Mouse (Mus musculus) hindbrain, embryonic 10.5 days (tissue): ENCODE data around the gene Tprg. TPM values are rescaled to one million over a fixed set of nuclear protein-coding genes. Genes with fewer than 3 reads are reported as not detected.

Experiments
- DNase-seq: peaks from one replicate; pipeline ENCODE4 v3.0.0-alpha.2; 2017; ENCODE audit warnings: low spot score
- H3K27ac ChIP-seq: fragments of 300-500 bp; sonication (generic); 2 replicates; pipeline ENCODE4 v1.5.1; 2016; ENCODE audit warnings: mild to moderate bottlenecking, moderate library complexity
- H3K27me3 ChIP-seq: fragments of 300-500 bp; sonication (generic); 2 replicates; pipeline ENCODE4 v1.6.1; 2016; ENCODE audit warnings: mild to moderate bottlenecking; ENCODE audit not compliant: poor library complexity, insufficient read depth, severe bottlenecking
- H3K36me3 ChIP-seq: fragments of 300-500 bp; sonication (generic); 2 replicates; pipeline ENCODE4 v1.6.1; 2016; ENCODE audit warnings: mild to moderate bottlenecking, moderate library complexity
- H3K4me1 ChIP-seq: fragments of 300-500 bp; sonication (generic); replicated peaks from 2 replicates; pipeline ENCODE4 v1.6.1; 2016; ENCODE audit warnings: mild to moderate bottlenecking
- H3K4me3 ChIP-seq: fragments of 300-500 bp; sonication (generic); 2 replicates; pipeline ENCODE4 v1.5.1; 2016; ENCODE audit warnings: mild to moderate bottlenecking, moderate library complexity
- H3K9me3 ChIP-seq: fragments of 300-500 bp; sonication (generic); 2 replicates; pipeline ENCODE4 v1.6.1; 2016; ENCODE audit warnings: mild to moderate bottlenecking, moderate library complexity
- WGBS: fragments of 180-500 bp; shearing (Covaris S2); methylation state at CpG from one replicate; pipeline ENCODE4 v1.1.7; 2016; 5-methylcytosine and 5-hydroxymethylcytosine counted together
- polyA plus RNA-seq: library from polyadenylated mRNA; unstranded; fragments of >200 nt; fragmentation: Nextera tagmentation; extraction: Ambion mirVana; gene quantifications from 2 replicates; pipeline ENCODE4 v1.2.1, GENCODE M21; 2016

The Tprg gene
- polyA plus RNA-seq, 1 experiment from 2014 or later: not detected

DNA sequence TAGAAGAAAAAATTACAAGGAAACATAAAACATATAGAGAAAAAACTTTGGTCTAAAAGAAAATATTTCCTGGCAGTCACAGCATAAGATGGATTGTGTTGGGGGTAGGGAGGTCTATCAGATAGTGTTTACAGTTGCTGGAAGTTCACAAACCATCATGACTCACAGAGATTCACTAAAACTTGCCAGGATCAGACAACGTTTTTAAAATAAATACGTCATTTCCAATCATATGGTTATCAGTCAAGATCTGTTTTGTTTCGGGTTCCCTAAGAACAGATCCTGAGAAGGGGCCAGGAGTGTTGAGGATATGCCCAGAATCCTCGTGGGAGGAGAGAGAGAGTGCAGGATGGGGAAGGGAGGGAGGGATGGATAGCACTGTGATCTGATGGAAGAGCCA lies 18.3 kb upstream of the Tprg start:
- no peak overlapping the region for H3K4me3 ChIP-seq

DNA sequence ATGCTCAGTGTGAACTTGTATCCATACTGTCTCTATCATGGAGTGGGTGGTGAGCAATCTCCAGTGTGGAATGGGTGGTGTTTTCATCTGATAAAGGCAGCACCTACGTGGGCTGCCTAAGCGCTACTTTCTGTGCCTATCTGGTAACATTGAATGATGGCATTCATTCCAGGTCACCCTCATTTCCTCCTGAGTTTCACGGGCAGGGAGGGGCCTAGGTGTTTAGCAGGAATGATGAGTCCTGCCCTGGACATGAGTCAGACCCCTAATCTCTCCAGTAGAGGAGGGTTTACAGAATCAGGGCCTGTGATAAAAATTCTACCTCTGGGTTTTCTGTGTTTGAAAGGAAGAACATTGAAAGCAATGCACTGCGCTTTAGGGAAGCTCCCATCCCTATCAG lies 4.1 kb upstream of the Tprg start:
- Histone ChIP-seq H3K9me3 (no peaks in the 10 kb centered on the region), H3K4me1 (no peaks in the 10 kb centered on the region), H3K36me3 (no peaks in the 10 kb centered on the region), H3K27me3 (no peaks in the 10 kb centered on the region), H3K4me3 (no peak overlapping the region), H3K27ac (no peak overlapping the region)
- DNase-seq: no peak
- WGBS: 88% methylated on average over 4 of the region's 4 CpGs

More for the DNA sequence above, 18.3 kb upstream of the Tprg start:
- Histone ChIP-seq H3K27me3 (no peaks in the 10 kb centered on the region), H3K36me3 (no peaks in the 10 kb centered on the region), H3K4me1 (0 out of 2 replicates have a peak, but pooled peaks cover 3% of the 10 kb centered on the region), H3K27ac (no peak overlapping the region), H3K9me3 (no peaks in the 10 kb centered on the region)
- no peak for DNase-seq
- WGBS: 79% methylated on average over 4 of the region's 4 CpGs

DNA sequence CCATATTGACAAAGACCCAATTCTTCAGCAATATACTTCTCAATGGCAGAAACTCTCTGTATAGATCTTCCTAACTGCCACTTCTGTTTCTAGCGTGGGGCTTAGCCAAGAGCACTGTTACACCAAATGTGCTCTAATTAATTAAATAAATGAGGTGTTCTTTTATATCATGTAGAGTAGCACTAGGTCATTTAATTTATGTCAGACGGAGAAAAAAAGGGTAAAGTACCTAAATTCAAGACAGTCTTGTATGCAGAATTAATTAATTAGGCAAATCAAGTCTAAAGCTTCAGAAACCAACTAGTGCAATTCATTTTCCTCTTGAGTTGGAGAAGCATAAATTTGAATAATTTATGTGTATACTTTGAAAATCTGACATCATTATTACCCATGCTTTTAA lies 7.1 kb downstream of the Tprg start:
- Histone ChIP-seq H3K27me3 (no peaks in the 10 kb centered on the region), H3K9me3 (no peaks in the 10 kb centered on the region), H3K4me1 (no peaks in the 10 kb centered on the region), H3K4me3 (no peak overlapping the region), H3K27ac (no peak overlapping the region), H3K36me3 (no peaks in the 10 kb centered on the region)
- DNase-seq: no peak
- 81% methylated on average over 2 of the region's 2 CpGs for WGBS

DNA sequence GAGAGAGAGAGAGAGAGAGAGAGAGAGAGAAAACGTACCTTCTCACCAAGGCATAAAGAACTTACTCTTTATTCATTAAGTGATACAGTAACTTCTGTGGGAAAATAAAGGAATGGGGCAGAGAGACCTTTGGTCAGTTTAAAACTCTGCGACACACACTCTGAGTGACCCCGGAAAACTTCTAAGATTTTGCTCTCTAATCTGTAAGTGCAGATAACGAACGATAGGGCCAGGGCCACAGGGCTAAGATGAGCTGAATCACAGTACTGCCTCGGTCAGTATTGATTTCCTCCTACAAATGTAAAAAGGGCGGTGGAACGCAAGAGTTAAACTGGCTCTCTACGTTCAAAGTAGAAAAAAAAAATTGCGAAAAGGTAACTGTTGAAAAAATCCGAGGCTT lies 8.9 kb downstream of the Tprg start:
- H3K4me1 ChIP-seq: no peaks in the 10 kb centered on the region
- no peaks in the 10 kb centered on the region for H3K27me3 ChIP-seq
- no peaks in the 10 kb centered on the region for H3K36me3 ChIP-seq
- 94% methylated on average over 11 of the region's 11 CpGs for WGBS
- H3K9me3 ChIP-seq: no peaks in the 10 kb centered on the region
- H3K27ac ChIP-seq: no peak overlapping the region
- no peak overlapping the region for H3K4me3 ChIP-seq
- no peak for DNase-seq

DNA sequence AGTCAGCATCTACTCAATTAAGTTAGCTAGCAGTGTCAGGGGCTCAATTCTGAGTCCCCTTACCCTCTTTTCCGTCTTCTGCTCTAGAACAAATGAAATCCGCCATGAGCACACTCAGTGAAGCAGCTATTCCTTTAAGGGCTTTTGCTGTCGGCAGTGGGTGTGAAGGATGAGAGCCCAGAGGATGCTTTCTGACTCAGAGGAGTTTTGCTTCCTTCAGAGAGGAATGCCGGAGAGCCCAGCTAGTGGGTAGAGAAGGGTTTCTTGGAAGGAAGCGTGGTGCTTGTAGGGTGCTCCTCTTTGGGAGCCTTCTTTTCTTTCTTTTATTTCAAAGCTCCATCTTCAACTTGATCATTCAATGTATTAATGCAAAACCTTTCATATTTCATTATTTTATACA lies 10.1 kb downstream of the Tprg start:
- Histone ChIP-seq H3K36me3 (no peaks in the 10 kb centered on the region), H3K27me3 (no peaks in the 10 kb centered on the region), H3K9me3 (no peaks in the 10 kb centered on the region), H3K27ac (no peak overlapping the region), H3K4me3 (no peak overlapping the region), H3K4me1 (no peaks in the 10 kb centered on the region)
- 82% methylated on average over 5 of the region's 5 CpGs for WGBS
- no peak for DNase-seq

DNA sequence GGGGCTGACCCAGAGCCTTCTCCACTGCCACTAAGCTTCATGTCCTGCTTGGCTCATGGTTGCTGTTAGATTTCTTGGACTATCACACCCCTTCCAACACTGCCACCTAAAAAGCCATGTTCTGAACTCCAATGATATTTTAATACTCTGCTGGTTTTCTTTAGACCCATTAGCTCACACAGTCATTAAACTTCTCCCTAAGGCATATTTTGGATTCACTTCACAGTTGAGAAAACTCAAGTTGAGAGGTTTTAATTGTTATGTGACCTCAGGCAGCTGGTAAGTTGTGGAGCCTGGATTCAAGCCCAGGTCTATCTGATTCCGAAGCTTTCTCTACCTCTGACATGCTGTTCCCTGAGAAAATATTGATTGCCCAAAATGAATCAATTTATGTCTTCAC lies 11.6 kb downstream of the Tprg start:
- 83% methylated on average over 1 of the region's 1 CpGs for WGBS
- H3K36me3 ChIP-seq: no peaks in the 10 kb centered on the region
- no peaks in the 10 kb centered on the region for H3K4me1 ChIP-seq
- H3K4me3 ChIP-seq: no peak overlapping the region
- no peak for DNase-seq
- H3K27ac ChIP-seq: no peak overlapping the region
- no peaks in the 10 kb centered on the region for H3K27me3 ChIP-seq
- H3K9me3 ChIP-seq: no peaks in the 10 kb centered on the region

DNA sequence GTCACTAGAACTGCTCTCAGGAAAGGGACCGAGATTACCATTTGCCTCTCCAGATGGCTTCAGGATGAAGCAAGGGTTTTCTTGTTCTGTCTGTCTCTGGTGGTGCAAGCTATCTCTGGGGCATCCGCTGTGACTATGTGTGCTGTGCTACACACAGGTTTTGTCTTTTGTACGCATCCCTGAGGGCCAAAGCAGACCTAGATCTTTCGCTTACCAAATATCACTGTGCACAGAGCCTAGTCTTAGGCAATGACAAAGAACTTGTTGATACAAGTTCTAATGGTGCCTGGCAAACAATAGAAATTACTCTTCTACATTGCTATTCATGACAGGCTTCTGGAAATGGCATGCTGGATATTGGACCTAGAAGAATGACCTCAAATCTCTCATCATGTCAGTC lies 16.0 kb downstream of the Tprg start:
- H3K9me3 ChIP-seq: no peaks in the 10 kb centered on the region
- DNase-seq: no peak
- 95% methylated on average over 4 of the region's 4 CpGs for WGBS

DNA sequence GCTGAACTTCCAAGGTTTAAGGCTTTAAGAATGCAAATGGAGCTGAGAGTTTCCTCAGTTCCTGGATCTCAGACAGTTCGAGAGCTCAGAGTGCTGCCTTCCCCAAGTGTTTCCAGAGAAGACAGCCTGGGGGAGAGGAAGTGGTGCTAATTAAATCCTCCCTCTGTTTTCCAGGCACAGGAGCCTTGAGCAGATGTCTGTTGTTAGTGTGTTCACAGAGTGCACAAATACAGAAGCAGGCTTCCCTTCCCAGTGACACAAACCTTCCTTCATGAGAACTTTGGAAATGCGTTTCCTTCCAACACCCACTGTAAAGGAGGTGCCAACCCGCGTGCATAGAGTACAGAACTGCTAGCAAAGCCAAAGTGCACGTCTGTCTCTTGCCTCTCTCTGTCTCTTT lies 27.4 kb downstream of the Tprg start:
- Histone ChIP-seq H3K27ac (no peak overlapping the region), H3K27me3 (no peaks in the 10 kb centered on the region), H3K4me1 (no peaks in the 10 kb centered on the region), H3K36me3 (no peaks in the 10 kb centered on the region), H3K4me3 (no peak overlapping the region), H3K9me3 (no peaks in the 10 kb centered on the region)
- no peak for DNase-seq
- 81% methylated on average over 5 of the region's 5 CpGs for WGBS

More for the DNA sequence above, 16.0 kb downstream of the Tprg start:
- Histone ChIP-seq H3K4me1 (no peaks in the 10 kb centered on the region), H3K27ac (no peak overlapping the region), H3K27me3 (no peaks in the 10 kb centered on the region), H3K4me3 (no peak overlapping the region), H3K36me3 (no peaks in the 10 kb centered on the region)

DNA sequence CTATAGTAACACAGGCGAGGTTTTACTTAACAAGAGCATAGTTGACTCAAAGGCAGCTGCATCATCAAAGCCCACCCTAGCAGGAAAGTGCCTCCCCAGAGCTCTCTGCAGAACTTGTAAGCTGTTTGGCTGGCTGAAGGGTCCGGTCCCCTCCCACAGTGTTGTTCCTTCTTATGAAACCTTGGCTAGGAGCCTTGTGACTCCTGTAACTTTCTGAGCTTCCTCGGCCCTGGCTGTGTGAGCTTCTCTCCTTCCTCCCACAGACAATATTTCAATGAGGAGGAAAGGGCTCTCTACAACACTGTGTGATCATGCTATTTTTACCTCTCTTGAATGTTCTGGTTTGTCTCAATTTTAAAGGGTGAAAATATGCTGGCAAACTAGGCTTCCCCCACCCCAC lies 28.5 kb downstream of the Tprg start:
- no peaks in the 10 kb centered on the region for H3K27me3 ChIP-seq
- no peaks in the 10 kb centered on the region for H3K36me3 ChIP-seq
- H3K4me3 ChIP-seq: no peak overlapping the region
- H3K27ac ChIP-seq: no peak overlapping the region
- 72% methylated on average over 3 of the region's 3 CpGs for WGBS
- H3K4me1 ChIP-seq: no peaks in the 10 kb centered on the region
- H3K9me3 ChIP-seq: no peaks in the 10 kb centered on the region
- DNase-seq: no peak

DNA sequence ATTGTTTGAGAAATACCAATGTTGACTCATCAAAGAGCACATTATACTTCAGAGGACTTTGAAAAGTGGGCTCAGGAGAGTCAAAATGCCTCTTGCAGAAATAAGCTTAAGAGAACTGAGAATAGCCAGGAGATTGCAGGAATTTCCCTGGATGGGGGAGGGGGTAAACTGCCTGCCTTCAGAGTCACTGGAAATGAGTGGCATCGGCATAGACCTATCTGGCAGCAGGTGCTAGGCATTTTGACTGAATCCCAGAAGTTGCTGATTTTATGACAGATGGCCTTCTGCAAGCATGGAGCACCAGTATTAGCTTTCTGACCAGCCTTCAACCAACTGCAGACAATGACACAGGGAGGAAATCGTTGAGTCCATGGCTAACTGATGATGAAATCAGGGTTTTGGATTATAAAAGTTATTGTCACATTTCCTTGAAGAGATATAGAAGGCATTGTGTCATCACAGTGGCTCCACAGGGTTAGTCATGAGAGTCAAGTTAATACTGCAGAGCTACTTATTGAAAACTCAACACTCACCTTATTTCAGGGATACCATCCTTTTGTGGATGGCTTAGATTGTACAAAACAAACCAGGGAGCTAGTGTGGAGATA lies 39.1 kb downstream of the Tprg start:
- no peaks in the 10 kb centered on the region for H3K4me1 ChIP-seq
- DNase-seq: no peak
- no peaks in the 10 kb centered on the region; the same call in 1 of the 2 replicates for H3K27me3 ChIP-seq
- H3K27ac ChIP-seq: no peak overlapping the region
- H3K4me3 ChIP-seq: no peak overlapping the region
- H3K36me3 ChIP-seq: no peaks in the 10 kb centered on the region
- H3K9me3 ChIP-seq: no peaks in the 10 kb centered on the region
- WGBS: 90% methylated on average over 2 of the region's 2 CpGs

DNA sequence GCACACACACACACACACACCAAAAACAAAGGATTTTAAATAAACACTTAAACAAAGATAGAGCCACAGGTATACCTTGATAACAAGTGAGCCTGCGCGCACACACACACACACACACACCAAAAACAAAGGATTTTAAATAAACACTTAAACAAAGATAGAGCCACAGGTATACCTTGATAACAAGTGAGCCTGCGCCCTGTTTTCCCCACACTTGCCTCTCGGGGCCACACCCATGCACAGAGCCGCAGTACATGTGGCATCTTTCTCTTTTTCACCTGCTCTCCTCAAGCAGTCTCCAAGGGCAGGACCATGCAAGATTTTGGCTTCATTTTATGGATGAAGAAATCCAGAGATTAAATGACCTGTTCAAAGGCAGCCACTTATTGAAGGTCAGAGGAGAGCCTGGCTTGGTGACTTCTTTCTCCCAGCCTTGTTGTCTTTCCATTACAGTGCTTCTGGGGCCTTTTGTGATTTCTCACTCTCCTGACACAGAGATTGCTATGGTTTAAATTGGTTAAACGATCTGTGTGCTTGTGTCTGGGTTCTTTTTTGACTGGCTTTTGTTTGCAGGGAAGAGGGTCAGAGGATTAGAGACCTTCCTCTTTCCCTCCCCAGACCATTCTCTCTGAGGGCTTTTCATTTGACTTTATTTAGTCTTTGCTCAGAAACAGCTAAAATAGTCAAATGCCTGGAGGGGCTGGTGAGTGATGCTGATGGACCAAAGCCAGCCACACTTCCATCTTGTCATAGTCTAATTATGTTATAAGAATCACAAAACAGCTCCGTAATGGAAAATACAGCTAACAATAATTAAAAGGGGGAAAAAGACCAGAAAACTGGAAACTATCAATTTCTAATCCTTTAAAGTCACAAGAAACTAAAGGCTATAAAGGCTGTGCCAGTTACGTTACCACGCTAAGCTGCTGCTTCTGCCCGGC lies 46.9 kb downstream of the Tprg start:
- Histone ChIP-seq H3K9me3 (no peaks in the 10 kb centered on the region), H3K4me1 (peaks cover 22% of the 10 kb centered on the region), H3K27ac (no peak overlapping the region), H3K4me3 (no peak overlapping the region), H3K36me3 (no peaks in the 10 kb centered on the region), H3K27me3 (peaks cover 22% of the 10 kb centered on the region)
- no peak for DNase-seq
- 59% methylated on average over 10 of the region's 10 CpGs for WGBS

DNA sequence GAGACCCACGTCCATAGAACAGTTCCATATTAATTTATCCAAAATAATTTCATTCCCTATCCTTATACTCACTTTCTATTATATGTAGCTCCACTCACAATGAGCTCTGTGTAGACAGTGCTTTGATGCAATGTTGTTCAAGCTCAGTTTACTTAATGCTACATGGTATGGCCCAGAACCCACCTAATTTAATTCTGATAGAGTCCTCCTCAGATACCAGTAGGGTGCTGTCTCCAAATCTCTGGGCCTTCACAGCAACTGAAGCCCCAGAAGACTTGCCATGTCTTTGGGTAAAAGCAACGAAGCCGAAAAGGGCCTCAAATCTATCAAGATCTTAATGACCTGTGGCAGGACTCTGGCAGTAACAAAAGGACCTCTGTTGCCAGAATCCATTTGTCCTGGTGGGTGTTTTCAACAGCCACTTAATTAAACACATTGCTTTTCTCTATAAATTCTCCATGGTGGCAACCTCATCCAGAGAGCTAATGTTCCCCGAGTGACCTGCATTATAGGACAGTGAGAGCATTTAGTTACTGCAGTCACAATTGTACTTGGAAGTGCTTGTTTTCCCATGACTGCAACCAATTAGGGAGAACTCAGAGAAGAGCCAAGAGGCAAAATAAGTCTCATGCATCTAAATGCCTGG lies 48.6 kb downstream of the Tprg start:
- DNase-seq: no peak
- H3K36me3 ChIP-seq: no peaks in the 10 kb centered on the region
- no peak overlapping the region for H3K27ac ChIP-seq
- no peak overlapping the region for H3K4me3 ChIP-seq
- WGBS: 30% methylated on average over 4 of the region's 4 CpGs
- peaks cover 22% of the 10 kb centered on the region for H3K4me1 ChIP-seq
- H3K9me3 ChIP-seq: no peaks in the 10 kb centered on the region
- peaks cover 22% of the 10 kb centered on the region for H3K27me3 ChIP-seq

DNA sequence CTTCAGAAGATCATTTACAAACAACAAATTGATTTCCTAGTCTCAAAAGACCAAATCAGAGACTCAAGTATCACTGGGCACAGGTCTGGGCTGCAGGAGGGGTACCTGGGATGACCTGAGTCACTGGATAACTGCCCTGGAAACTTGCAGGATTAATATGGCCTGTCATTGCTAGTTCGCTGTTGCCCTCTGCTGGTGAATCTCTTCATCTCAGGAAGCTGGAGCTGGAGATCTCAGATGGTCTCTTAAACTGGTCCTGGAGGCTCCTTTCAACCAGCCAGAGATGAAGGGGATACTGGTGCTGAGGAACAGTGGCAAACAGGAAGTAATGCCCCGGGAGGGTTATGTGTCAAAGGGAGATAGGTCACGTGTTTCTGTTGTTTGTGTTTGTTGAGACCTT lies 63.0 kb downstream of the Tprg start:
- 9% methylated on average over 3 of the region's 3 CpGs for WGBS
- peak; percentile 55 for DNase-seq
- H3K9me3 ChIP-seq: no peaks in the 10 kb centered on the region

More for the DNA sequence above, 63.0 kb downstream of the Tprg start:
- Histone ChIP-seq H3K4me1 (no peaks in the 10 kb centered on the region), H3K36me3 (no peaks in the 10 kb centered on the region), H3K27me3 (no peaks in the 10 kb centered on the region), H3K4me3 (no peak overlapping the region), H3K27ac (no peak overlapping the region)
